Mouse (Mus musculus) hindbrain, embryonic 13.5 days (tissue): ENCODE data around the gene C730034F03Rik. TPM values are rescaled to one million over a fixed set of nuclear protein-coding genes. Genes with fewer than 3 reads are reported as not detected.
A peak's percentile ranks its signal among the peaks of the same experiment; 100 is the strongest.

ENCODE experiments used
- ATAC-seq: fragments of 200-750 bp; cut with Nextera tagmentation; 2 replicates; pipeline ENCODE4 v1.8.0; 2017; ENCODE audit warnings: moderate TSS enrichment; ENCODE audit not compliant: low FRiP score
- H3K27ac ChIP-seq: fragments of 300-500 bp; sonication (generic); 2 replicates; pipeline ENCODE4 v1.5.1; 2015; ENCODE audit warnings: inconsistent platforms, mild to moderate bottlenecking, moderate library complexity
- H3K27me3 ChIP-seq: fragments of 300-500 bp; sonication (generic); 2 replicates; pipeline ENCODE4 v1.6.1; 2015; ENCODE audit warnings: mild to moderate bottlenecking, inconsistent platforms
- H3K36me3 ChIP-seq: fragments of 300-500 bp; sonication (generic); 2 replicates; pipeline ENCODE4 v1.6.1; 2015; ENCODE audit warnings: mild to moderate bottlenecking, inconsistent platforms
- H3K4me1 ChIP-seq: fragments of 300-500 bp; sonication (generic); replicated peaks from 2 replicates; pipeline ENCODE4 v1.6.1; 2015; ENCODE audit warnings: inconsistent platforms
- H3K4me2 ChIP-seq: fragments of 300-500 bp; sonication (generic); 2 replicates; pipeline ENCODE4 v1.6.1; 2015; ENCODE audit warnings: inconsistent platforms, mild to moderate bottlenecking, moderate library complexity
- H3K4me3 ChIP-seq: fragments of 300-500 bp; sonication (generic); 2 replicates; pipeline ENCODE4 v1.5.1; 2015; ENCODE audit warnings: mild to moderate bottlenecking, inconsistent platforms
- H3K9ac ChIP-seq: fragments of 300-500 bp; sonication (generic); 2 replicates; pipeline ENCODE4 v1.6.1; 2015; ENCODE audit warnings: mild to moderate bottlenecking, inconsistent platforms
- H3K9me3 ChIP-seq: fragments of 300-500 bp; sonication (generic); 2 replicates; pipeline ENCODE4 v1.6.1; 2016; ENCODE audit warnings: inconsistent platforms
- WGBS: fragments of 180-500 bp; shearing (Covaris S2); methylation state at CpG from one replicate; pipeline ENCODE4 v1.1.7; 2015; 5-methylcytosine and 5-hydroxymethylcytosine counted together
- polyA plus RNA-seq: library from polyadenylated mRNA; unstranded; fragments of >200 nt; fragmentation: Nextera tagmentation; extraction: Ambion mirVana; gene quantifications from 2 replicates; pipeline ENCODE4 v1.2.1, GENCODE M21; 2015

C730034F03Rik gene
- polyA plus RNA-seq, 1 experiment from 2014 or later, result 5.4 TPM

DNA sequence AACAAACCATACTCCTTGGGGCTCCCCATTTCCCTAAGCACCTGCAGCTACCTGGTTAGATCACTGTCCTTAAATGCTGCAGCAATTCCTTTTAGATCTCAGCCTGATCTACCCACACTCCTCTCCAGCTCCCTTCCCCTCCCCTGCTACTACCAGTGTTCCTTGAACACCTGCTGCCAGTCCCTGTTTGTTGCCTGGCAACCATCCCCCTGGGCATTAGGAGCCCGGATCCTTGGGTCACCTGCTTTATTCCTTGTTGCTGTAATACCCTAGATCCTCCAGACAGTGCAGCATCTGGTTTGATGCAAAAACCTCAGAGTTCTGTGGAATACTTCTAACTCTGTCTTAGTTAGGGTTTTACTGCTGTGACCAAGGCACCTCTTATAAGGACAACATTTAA is 35.7 kb downstream of the C730034F03Rik start:
- WGBS, result 0% methylated on average over 1 of the region's 1 CpGs
- H3K4me3 ChIP-seq, result no peak overlapping the region
- no peak overlapping the region for H3K4me2 ChIP-seq
- H3K9ac ChIP-seq, result no peak overlapping the region
- H3K9me3 ChIP-seq, result no peaks in the 10 kb centered on the region
- peaks cover 13% of the 10 kb centered on the region for H3K4me1 ChIP-seq
- peak; percentile 47; the same call in 1 of the 2 replicates for ATAC-seq
- peaks cover 44% of the 10 kb centered on the region for H3K36me3 ChIP-seq
- peak overlapping the region; percentile 55; the same call in 1 of the 2 replicates for H3K27ac ChIP-seq
- no peaks in the 10 kb centered on the region for H3K27me3 ChIP-seq

- H3K36me3 ChIP-seq, result peaks cover 9% of the 10 kb centered on the region
- 29% methylated on average over 2 of the region's 2 CpGs for WGBS
- no peak overlapping the region for H3K4me2 ChIP-seq
- H3K4me1 ChIP-seq, result peaks cover 13% of the 10 kb centered on the region
- no peak for ATAC-seq
- no peaks in the 10 kb centered on the region for H3K9me3 ChIP-seq
- H3K27ac ChIP-seq, result no peak overlapping the region
- H3K4me3 ChIP-seq, result no peak overlapping the region
- no peaks in the 10 kb centered on the region for H3K27me3 ChIP-seq
- H3K9ac ChIP-seq, result no peak overlapping the region
Observed at GRCm38 (mm10) chr15:89468577-89468976, 39.2 kb downstream of the C730034F03Rik start.

GRCm38 (mm10) chr15:89471476-89471875 is 42.1 kb downstream of the C730034F03Rik start:
- H3K36me3 ChIP-seq, result no peaks in the 10 kb centered on the region
- ATAC-seq, result no peak
- H3K4me3 ChIP-seq, result no peak overlapping the region
- no peaks in the 10 kb centered on the region for H3K27me3 ChIP-seq
- no peak overlapping the region for H3K9ac ChIP-seq
- H3K9me3 ChIP-seq, result no peaks in the 10 kb centered on the region
- no peak overlapping the region for H3K27ac ChIP-seq
- 90% methylated on average over 4 of the region's 4 CpGs for WGBS
- no peak overlapping the region for H3K4me2 ChIP-seq
- H3K4me1 ChIP-seq, result peaks cover 15% of the 10 kb centered on the region

DNA sequence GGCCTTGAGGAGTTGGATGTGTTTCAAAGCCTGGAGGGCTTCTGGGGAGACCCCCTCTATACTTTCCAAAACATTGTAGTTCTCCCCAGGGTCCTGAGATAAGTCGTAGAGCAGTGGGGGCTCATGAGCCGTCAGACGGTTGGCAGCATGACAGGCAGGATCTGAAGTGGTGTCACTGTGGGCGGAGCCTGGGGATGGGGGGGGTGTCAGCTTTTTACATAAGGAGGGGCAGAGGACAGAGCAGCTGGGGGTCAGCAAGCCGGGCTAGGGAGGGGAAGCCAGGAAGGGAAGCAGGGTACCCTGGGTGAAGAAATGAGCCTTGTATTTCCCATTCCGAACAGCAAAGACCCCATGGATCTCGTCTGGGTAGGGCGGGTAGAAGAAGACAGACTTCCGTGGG is 44.0 kb downstream of the C730034F03Rik start:
- no peak overlapping the region for H3K27ac ChIP-seq
- 0 out of 2 replicates have a peak, but pooled peaks cover 3% of the 10 kb centered on the region for H3K27me3 ChIP-seq
- H3K9ac ChIP-seq, result no peak overlapping the region
- no peak overlapping the region for H3K4me3 ChIP-seq
- no peak overlapping the region for H3K4me2 ChIP-seq
- no peak for ATAC-seq
- H3K4me1 ChIP-seq, result peaks cover 29% of the 10 kb centered on the region
- no peaks in the 10 kb centered on the region for H3K9me3 ChIP-seq
- WGBS, result 88% methylated on average over 9 of the region's 9 CpGs
- no peaks in the 10 kb centered on the region for H3K36me3 ChIP-seq

DNA sequence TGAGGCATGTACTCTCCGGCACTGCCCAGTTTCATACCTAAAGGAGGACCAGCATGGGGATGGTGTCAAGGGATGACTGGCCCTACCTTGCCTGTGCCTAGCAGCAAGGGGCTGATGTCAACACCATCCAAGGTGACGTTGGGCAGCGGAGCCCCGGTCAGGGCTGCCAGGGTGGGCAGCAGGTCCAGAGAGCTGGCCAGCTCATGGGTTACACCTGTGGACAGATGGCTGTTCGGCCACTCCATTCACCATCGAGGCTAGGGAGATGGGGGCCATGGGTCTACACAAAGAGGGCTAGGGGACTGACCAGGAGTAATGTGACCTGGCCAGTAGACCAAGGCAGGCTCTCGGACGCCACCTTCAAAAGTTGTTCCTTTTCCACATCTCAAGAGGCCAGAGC is 44.5 kb downstream of the C730034F03Rik start:
- H3K4me3 ChIP-seq, result no peak overlapping the region
- 0 out of 2 replicates have a peak, but pooled peaks cover 3% of the 10 kb centered on the region for H3K27me3 ChIP-seq
- WGBS, result 97% methylated on average over 8 of the region's 8 CpGs
- ATAC-seq, result no peak
- no peaks in the 10 kb centered on the region for H3K9me3 ChIP-seq
- no peak overlapping the region for H3K27ac ChIP-seq
- H3K9ac ChIP-seq, result no peak overlapping the region
- H3K36me3 ChIP-seq, result no peaks in the 10 kb centered on the region
- H3K4me1 ChIP-seq, result peaks cover 29% of the 10 kb centered on the region
- no peak overlapping the region for H3K4me2 ChIP-seq

- 0 out of 2 replicates have a peak, but pooled peaks have one; percentile 14 for ATAC-seq
- Histone ChIP-seq H3K27me3 (0 out of 2 replicates have a peak, but pooled peaks cover 3% of the 10 kb centered on the region), H3K36me3 (no peaks in the 10 kb centered on the region), H3K4me1 (peaks cover 29% of the 10 kb centered on the region), H3K9me3 (no peaks in the 10 kb centered on the region), H3K4me3 (peak overlapping the region; percentile 61; the same call in 1 of the 2 replicates), H3K27ac (no peak overlapping the region), H3K4me2 (peak overlapping the region; percentile 91), H3K9ac (no peak overlapping the region; the same call in 1 of the 2 replicates)
- 90% methylated on average over 19 of the region's 19 CpGs for WGBS
Observed at GRCm38 (mm10) chr15:89474596-89475292, 45.4 kb downstream of the C730034F03Rik start.

DNA sequence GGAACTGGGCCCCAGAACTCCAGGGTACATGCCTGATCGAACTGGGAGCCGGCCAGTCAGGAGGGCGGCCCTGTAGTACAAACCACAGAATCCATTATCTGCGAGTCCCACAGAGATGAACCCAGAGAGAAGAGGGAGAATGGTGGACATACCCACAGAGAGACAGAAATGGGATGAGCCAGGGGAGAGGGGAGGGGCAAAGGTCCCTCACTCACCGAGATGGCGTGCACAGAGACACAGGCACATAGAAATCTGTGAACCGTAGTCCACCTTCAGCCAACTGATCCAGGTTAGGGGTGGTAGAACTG is 45.9 kb downstream of the C730034F03Rik start:
- peak overlapping the region; percentile 78 for H3K9ac ChIP-seq
- no peaks in the 10 kb centered on the region for H3K36me3 ChIP-seq
- H3K9me3 ChIP-seq, result no peaks in the 10 kb centered on the region
- H3K4me1 ChIP-seq, result peaks cover 29% of the 10 kb centered on the region
- H3K4me2 ChIP-seq, result peak overlapping the region; percentile 91
- 0 out of 2 replicates have a peak, but pooled peaks cover 3% of the 10 kb centered on the region for H3K27me3 ChIP-seq
- no peak; the same call in 1 of the 2 replicates for ATAC-seq
- no peak overlapping the region for H3K27ac ChIP-seq
- peak overlapping the region; percentile 61 for H3K4me3 ChIP-seq
- WGBS, result 79% methylated on average over 7 of the region's 7 CpGs

DNA sequence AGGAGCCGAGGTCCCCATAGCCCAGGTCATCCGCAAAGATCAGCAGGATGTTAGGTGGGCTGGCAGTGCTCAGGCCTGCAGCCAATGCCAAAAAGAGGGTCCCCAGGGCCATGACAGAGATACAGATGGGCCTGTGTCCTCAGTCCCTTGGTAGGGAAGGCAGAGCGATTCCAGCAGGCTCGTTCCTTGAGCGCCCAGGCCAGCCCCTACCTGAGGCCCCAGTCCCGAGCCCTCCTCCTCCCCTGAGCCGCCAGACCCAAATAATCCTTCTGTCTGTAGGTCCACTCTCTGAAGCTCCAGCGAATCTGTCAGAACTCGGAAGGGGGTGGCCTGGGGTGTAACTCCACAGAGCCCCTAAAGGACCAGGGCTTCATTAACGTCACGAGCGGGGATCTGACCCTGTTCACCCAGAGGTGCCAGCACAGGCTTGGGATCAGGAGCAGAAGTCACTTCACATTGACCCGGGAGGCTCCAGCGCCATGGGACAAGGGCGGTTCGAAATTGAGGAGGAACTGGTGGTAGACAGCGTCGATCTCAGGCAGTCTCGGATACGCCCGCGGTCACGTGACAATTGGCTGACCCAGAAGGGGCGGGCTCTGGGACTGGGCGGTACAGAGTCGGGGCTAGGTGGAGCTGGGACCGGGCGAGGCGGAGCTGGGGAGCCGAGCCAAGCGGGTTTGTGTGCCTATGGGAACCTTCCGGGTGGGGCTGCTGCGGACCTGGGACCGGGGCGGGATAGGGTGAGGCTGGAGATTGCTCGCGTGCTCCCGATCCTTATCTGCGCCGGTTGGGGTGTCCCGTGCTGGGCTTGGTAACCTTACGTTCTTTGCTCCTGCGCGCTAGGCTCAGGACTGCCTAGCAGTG is 46.5 kb downstream of the C730034F03Rik start:
- WGBS, result 10% methylated on average over 44 of the region's 44 CpGs

GRCm38 (mm10) chr15:89476475-89476815 is 47.1 kb downstream of the C730034F03Rik start:
- H3K27ac ChIP-seq, result peak overlapping the region; percentile 86

More for the DNA sequence above, 46.5 kb downstream of the C730034F03Rik start:
- peak overlapping the region; percentile 61 for H3K4me3 ChIP-seq
- H3K9ac ChIP-seq, result peak overlapping the region; percentile 78
- ATAC-seq, result peak; percentile 97
- H3K27ac ChIP-seq, result peak overlapping the region; percentile 86
- H3K9me3 ChIP-seq, result no peaks in the 10 kb centered on the region
- H3K4me1 ChIP-seq, result peaks cover 29% of the 10 kb centered on the region
- 0 out of 2 replicates have a peak, but pooled peaks cover 3% of the 10 kb centered on the region for H3K27me3 ChIP-seq
- H3K4me2 ChIP-seq, result peak overlapping the region; percentile 91
- H3K36me3 ChIP-seq, result no peaks in the 10 kb centered on the region

DNA sequence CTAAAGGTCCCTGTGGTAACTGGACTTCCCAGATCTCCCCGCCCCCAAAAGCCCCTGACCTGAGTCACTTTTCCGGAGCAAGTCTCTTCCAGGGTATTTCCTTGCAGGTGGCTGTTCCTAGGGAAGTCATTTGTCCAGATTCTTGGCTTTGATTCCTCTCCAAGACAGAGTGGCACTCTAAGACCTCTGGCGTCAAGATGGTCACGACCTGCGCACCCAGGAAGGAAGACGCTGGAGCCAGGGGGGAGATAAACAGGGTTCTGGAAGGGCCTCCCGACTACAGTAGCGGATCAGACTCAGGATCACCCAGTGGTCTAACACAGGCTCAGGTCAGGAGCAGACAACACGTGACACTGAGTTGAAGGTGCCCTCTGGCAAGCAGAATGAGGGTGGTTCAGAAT is 47.7 kb downstream of the C730034F03Rik start, which contains the start of gene Arsa:
Gene Arsa, minus strand, starts transcription at position 335 of the 401 bp plus-strand sequence.
- Histone ChIP-seq H3K4me2 (peak within 1 kb of the TSS; percentile 91), H3K9ac (peak within 1 kb of the TSS; percentile 78), H3K36me3 (no peaks in the 10 kb centered on the region), H3K4me3 (peak within 1 kb of the TSS; percentile 61), H3K4me1 (peaks cover 29% of the 10 kb centered on the region), H3K27me3 (0 out of 2 replicates have a peak, but pooled peaks cover 3% of the 10 kb centered on the region), H3K27ac (peak within 1 kb of the TSS; percentile 86), H3K9me3 (no peaks in the 10 kb centered on the region)
- ATAC-seq, result no peak
- WGBS, result 30% methylated on average over 9 of the region's 9 CpGs

More at GRCm38 (mm10) chr15:89476475-89476815, 47.1 kb downstream of the C730034F03Rik start:
- Histone ChIP-seq H3K4me3 (peak overlapping the region; percentile 61), H3K27me3 (0 out of 2 replicates have a peak, but pooled peaks cover 3% of the 10 kb centered on the region), H3K36me3 (no peaks in the 10 kb centered on the region), H3K4me1 (peaks cover 29% of the 10 kb centered on the region), H3K9ac (peak overlapping the region; percentile 78), H3K9me3 (no peaks in the 10 kb centered on the region), H3K4me2 (peak overlapping the region; percentile 91)
- peak; percentile 12 for ATAC-seq
- WGBS, result 8% methylated on average over 5 of the region's 5 CpGs

DNA sequence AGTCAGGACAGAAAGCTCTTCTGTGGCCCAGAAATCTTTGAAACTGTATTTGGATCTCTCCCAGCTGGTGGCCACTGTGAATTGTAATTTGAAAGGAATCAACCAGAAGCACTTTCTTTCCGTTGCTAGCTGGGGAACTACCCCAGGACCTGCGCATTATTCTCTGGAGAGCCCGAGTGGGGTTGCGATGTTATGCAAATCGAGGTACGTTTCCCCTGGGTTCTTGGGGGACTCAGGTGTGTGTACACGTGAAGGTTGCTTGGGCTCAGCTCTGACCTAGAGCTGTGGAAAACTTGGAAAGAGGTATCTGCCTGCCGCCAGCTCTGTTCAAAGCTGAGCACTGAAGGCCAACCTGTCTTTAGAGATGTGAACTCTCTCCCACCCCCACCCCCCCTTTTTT is 48.4 kb downstream of the C730034F03Rik start:
- Histone ChIP-seq H3K27ac (no peak overlapping the region), H3K4me1 (peaks cover 29% of the 10 kb centered on the region), H3K9ac (no peak overlapping the region), H3K9me3 (no peaks in the 10 kb centered on the region), H3K27me3 (0 out of 2 replicates have a peak, but pooled peaks cover 3% of the 10 kb centered on the region), H3K4me2 (no peak overlapping the region), H3K4me3 (no peak overlapping the region), H3K36me3 (no peaks in the 10 kb centered on the region)
- WGBS, result 38% methylated on average over 8 of the region's 8 CpGs
- ATAC-seq, result no peak

DNA sequence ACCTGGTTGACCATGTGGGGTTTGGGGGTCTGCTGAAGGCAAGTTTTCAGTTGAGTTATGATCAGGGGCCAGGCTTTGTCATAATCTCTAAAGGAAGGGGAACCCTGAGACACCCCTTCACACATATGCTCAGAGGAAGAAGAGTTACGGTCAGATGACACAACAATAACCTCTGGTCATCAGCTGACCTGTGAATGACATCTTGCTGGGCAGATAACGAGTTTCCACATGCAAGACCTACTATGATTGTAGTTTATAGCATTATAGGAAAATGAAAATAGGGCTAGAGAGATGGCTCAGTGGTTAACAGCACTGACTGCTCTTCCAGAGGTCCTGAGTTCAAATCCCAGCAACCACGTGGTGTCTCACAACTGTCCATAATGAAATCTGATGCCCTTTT is 49.2 kb downstream of the C730034F03Rik start:
- Histone ChIP-seq H3K4me3 (no peak overlapping the region), H3K4me1 (peaks cover 29% of the 10 kb centered on the region), H3K9me3 (no peaks in the 10 kb centered on the region), H3K36me3 (no peaks in the 10 kb centered on the region), H3K27me3 (0 out of 2 replicates have a peak, but pooled peaks cover 3% of the 10 kb centered on the region), H3K9ac (no peak overlapping the region), H3K27ac (no peak overlapping the region), H3K4me2 (no peak overlapping the region)
- no peak for ATAC-seq
- WGBS, result 88% methylated on average over 3 of the region's 3 CpGs
